Mouse (Mus musculus): ENCODE measurements at regions not wholly inside any gene's neighbourhood (a gene's known extent, or its start where the extent isn't known, plus 50 kb on each side); places are given as distances from the start of the nearest gene placed in this dataset.
A peak's percentile ranks its signal among the peaks of the same experiment; 100 is the strongest.

DNA sequence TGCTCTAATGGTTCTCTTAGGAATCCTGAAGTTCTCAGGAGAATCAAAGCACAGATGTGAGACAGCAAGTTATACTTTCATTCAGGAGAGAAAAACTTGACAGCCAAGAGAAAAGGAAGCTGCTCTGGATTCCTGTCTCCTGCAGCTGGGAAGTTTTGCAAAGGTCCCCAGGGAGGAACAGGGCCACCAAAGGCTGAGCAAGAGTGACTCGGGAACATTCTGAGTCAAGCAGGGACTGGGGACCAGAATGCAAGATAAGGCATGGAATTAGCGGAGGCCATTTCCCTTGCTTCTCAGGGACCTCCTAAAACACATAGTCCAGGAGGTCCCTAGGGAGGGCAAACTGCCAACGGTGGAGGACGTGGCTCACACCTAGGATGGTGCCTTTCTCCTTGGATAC, 127.1 kb upstream of the Sesn3 start:
- Histone ChIP-seq H3K4me3 (no peak overlapping the region), H3K27ac (no peak overlapping the region)
- TF ChIP-seq CTCF (conservative IDR thresholded peaks at IDR 0.05) = no peak
- no peak for DNase-seq (ENCODE audit: low spot score in 2 of 2)

GRCm38 (mm10) chr9:14150288-14150687, 124.6 kb upstream of the Sesn3 start:
- TF ChIP-seq CTCF (conservative IDR thresholded peaks at IDR 0.05) = no peak
- Histone ChIP-seq H3K27ac (no peak overlapping the region), H3K4me3 (no peak overlapping the region)
- no peak for DNase-seq (ENCODE audit: low spot score in 2 of 2)

- TF ChIP-seq CTCF (conservative IDR thresholded peaks at IDR 0.05) = no peak
- no peak overlapping the region for H3K27ac ChIP-seq
- no peak for DNase-seq (ENCODE audit: low spot score in 2 of 2)
- no peak overlapping the region for H3K4me3 ChIP-seq
Measured at GRCm38 (mm10) chr9:14156967-14157366, 117.9 kb upstream of the Sesn3 start.

GRCm38 (mm10) chr9:14158096-14158837, 116.6 kb upstream of the Sesn3 start:
- Histone ChIP-seq H3K4me3 (no peak overlapping the region), H3K27ac (no peak overlapping the region)
- no peak for TF ChIP-seq CTCF (conservative IDR thresholded peaks at IDR 0.05)
- no peak for DNase-seq (ENCODE audit: low spot score in 2 of 2)

DNA sequence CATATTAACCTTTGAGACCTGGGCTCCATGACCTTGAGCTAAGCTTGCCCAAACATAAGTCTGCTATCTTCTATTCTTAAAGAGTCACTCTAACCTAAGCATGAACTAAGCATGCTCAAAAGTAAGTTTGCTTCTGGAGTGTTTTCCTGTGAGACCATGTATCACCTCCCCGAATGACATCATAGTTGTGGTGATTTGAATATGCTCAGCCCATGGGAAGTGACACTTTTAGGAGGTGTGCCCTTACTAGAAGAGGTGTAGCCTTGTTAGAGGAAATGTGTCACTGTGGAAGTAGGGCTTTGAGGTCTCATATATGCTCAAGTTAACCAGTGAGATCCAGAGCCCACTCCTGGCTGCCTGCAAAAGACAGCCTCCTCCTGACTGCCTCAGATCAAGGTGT, 114.7 kb upstream of the Sesn3 start:
- Histone ChIP-seq H3K4me3 (no peak overlapping the region), H3K27ac (no peak overlapping the region)
- no peak for TF ChIP-seq CTCF (conservative IDR thresholded peaks at IDR 0.05)
- DNase-seq (ENCODE audit: low spot score in 2 of 2) = no peak

- H3K4me3 ChIP-seq = no peak overlapping the region
- TF ChIP-seq CTCF (conservative IDR thresholded peaks at IDR 0.05) = no peak
- no peak for DNase-seq (ENCODE audit: low spot score in 2 of 2)
- H3K27ac ChIP-seq = no peak overlapping the region
Measured at GRCm38 (mm10) chr9:14171589-14172240, 103.2 kb upstream of the Sesn3 start.

DNA sequence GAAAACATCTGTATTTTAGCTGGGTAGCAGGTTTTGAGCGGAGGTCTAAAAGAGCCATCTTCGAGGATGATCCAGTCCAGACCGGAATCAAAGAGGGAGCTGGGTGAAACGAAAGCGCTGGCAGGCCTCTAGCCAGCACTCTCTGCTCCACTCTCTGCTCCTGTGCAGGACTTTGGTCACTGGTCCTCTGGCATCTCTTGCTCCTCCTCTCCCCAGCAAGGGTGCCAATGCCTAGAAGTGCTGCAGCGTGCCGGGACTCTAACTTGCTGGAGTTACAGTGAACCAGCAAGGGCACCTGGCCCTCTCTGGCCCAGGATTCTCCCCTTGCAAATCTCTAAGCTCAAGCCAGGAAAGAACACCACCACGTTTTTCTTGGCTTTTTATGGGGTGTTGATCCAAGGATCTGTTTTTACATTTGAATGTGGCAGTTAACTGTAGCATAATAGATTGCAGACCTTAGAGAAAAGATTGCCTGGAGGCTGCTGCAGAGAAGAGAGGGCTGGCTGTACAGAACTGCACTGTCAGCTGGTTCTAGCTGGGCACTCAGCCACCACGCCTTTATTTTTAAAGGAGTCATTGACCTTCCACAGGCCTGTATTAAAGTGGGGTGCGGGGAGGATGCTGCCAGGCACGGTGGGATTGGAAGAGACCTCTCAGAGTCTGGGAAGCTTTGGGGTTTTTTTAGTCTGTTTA, 101.1 kb upstream of the Sesn3 start:
- Histone ChIP-seq H3K27ac (peak overlapping the region; percentile 62), H3K4me3 (peak overlapping the region; percentile 20; the same call in 1 of the 2 replicates)
- TF ChIP-seq CTCF (conservative IDR thresholded peaks at IDR 0.05) = no peak
- peak; percentile 30 to 41 for DNase-seq (ENCODE audit: low spot score in 2 of 2)

GRCm38 (mm10) chr9:14174324-14175040, 100.4 kb upstream of the Sesn3 start:
- no peak for DNase-seq (ENCODE audit: low spot score in 2 of 2)
- H3K27ac ChIP-seq = peak overlapping the region; percentile 7; the same call in 1 of the 2 replicates
- TF ChIP-seq CTCF (conservative IDR thresholded peaks at IDR 0.05) = no peak
- no peak overlapping the region for H3K4me3 ChIP-seq

- H3K27ac ChIP-seq = peak overlapping the region; percentile 7; the same call in 1 of the 2 replicates
- H3K4me3 ChIP-seq = no peak overlapping the region
- DNase-seq (ENCODE audit: low spot score in 2 of 2) = no peak
- TF ChIP-seq CTCF (conservative IDR thresholded peaks at IDR 0.05) = no peak
Measured at GRCm38 (mm10) chr9:14175041-14175881, 99.6 kb upstream of the Sesn3 start.

DNA sequence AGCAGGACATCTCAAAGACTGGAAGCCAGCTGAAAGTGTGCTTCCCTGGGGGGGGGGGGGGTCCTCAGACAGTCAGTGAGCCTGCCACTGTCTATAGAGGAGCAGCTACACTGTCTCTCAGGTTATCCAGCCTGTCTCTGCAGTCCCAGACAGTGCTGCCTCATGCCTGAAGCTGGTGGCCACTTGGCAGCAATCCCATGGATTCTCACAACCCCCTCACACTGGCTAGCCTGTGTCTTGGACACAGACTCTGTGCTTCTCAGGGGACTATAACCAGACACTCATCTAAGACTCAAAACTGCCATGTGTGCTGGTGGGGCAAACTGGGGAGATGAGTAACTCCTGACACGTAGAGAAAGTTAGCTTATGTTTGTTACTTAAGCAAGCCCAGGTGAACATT, 95.1 kb upstream of the Sesn3 start:
- no peak overlapping the region for H3K4me3 ChIP-seq
- no peak overlapping the region for H3K27ac ChIP-seq
- DNase-seq (ENCODE audit: low spot score in 2 of 2) = no peak
- TF ChIP-seq CTCF (conservative IDR thresholded peaks at IDR 0.05) = no peak

GRCm38 (mm10) chr9:14184261-14184660, 90.6 kb upstream of the Sesn3 start:
- Histone ChIP-seq H3K4me3 (no peak overlapping the region), H3K27ac (no peak overlapping the region)
- DNase-seq (ENCODE audit: low spot score in 2 of 2) = no peak
- no peak for TF ChIP-seq CTCF (conservative IDR thresholded peaks at IDR 0.05)

DNA sequence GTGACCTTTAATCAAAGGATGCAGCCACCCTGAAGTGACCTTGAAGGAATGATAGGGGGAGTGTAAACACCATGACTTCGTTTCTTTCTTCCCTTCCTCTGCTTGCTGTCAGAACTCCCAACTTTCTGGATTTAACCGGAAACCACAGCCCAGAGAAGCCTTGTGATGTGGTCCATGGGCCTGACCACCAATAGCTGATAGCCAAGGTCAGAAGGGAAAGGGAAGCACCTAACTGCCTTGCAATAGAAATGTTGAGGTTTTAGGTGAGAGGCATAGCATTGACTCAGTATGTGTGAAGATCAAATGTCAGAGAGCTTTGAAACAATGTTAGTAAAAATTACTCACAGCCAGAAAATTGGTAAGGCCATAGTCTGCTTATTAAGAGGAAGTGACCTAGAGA, 89.2 kb upstream of the Sesn3 start:
- no peak for DNase-seq (ENCODE audit: low spot score in 2 of 2)
- no peak for TF ChIP-seq CTCF (conservative IDR thresholded peaks at IDR 0.05)
- H3K27ac ChIP-seq = no peak overlapping the region
- H3K4me3 ChIP-seq = no peak overlapping the region

All from layer of hippocampus, adult 2 months (tissue).